Mouse (Mus musculus) myocyte (in vitro differentiated cells): ENCODE data around the gene Eef2kmt.

Experiments
- CEBPB ChIP-seq: IDR thresholded peaks from 2 replicates; pipeline ENCODE4 v1.6.1; 2011; ENCODE audit warnings: mild to moderate bottlenecking, moderate library complexity; ENCODE audit not compliant: poor library complexity, insufficient read depth, severe bottlenecking
- E2F4 ChIP-seq: IDR thresholded peaks from one replicate; pipeline ENCODE4 v1.6.1; 2011; ENCODE audit warnings: mild to moderate bottlenecking, control low read depth, moderate library complexity; ENCODE audit not compliant: insufficient read depth
- MAX ChIP-seq: IDR thresholded peaks from one replicate; pipeline ENCODE4 v1.6.1; 2011; ENCODE audit warnings: low read depth, mild to moderate bottlenecking, control low read depth
- MYOD1 ChIP-seq, 3 experiments: IDR thresholded peaks; one replicate each; pipeline ENCODE4 v1.6.1; 2011; ENCODE audit warnings: control low read depth in 2 of 3, low read depth in 2 of 3, mild to moderate bottlenecking in 2 of 3, moderate library complexity in 1 of 3; ENCODE audit not compliant: insufficient read length in 2 of 3, control insufficient read depth in 1 of 3
- MYOG ChIP-seq, 3 experiments: IDR thresholded peaks; one replicate each; pipeline ENCODE4 v1.6.1; 2011; ENCODE audit warnings: control low read depth in 2 of 3, low read depth in 2 of 3, mild to moderate bottlenecking in 2 of 3; ENCODE audit not compliant: insufficient read length in 2 of 3, control insufficient read depth in 1 of 3, insufficient read depth in 1 of 3
- POLR2A ChIP-seq: IDR thresholded peaks from one replicate; pipeline ENCODE4 v1.6.1; 2011; ENCODE audit warnings: low read depth, mild to moderate bottlenecking, control low read depth, moderate library complexity; ENCODE audit not compliant: insufficient read length
- POLR2AphosphoS2 ChIP-seq: IDR thresholded peaks from one replicate; pipeline ENCODE4 v1.6.1; 2011; ENCODE audit warnings: low read depth, control low read depth; ENCODE audit not compliant: insufficient read length
- REST ChIP-seq: IDR thresholded peaks from one replicate; pipeline ENCODE4 v1.6.1; 2011; ENCODE audit warnings: mild to moderate bottlenecking, control low read depth, moderate library complexity; ENCODE audit not compliant: insufficient read depth, insufficient read length
- SRF ChIP-seq: IDR thresholded peaks from one replicate; pipeline ENCODE4 v1.6.1; 2011; ENCODE audit warnings: low read depth; ENCODE audit not compliant: control insufficient read depth, insufficient read length
- TCF12 ChIP-seq: IDR thresholded peaks from one replicate; pipeline ENCODE4 v1.6.1; 2011; ENCODE audit warnings: mild to moderate bottlenecking, control low read depth; ENCODE audit not compliant: poor library complexity, insufficient read depth, severe bottlenecking
- TCF3 ChIP-seq: IDR thresholded peaks from one replicate; pipeline ENCODE4 v1.6.1; 2011; ENCODE audit warnings: low read depth, control low read depth; ENCODE audit not compliant: insufficient read length
- USF1 ChIP-seq: IDR thresholded peaks from one replicate; pipeline ENCODE4 v1.6.1; 2011; ENCODE audit warnings: low read depth, mild to moderate bottlenecking, control low read depth, moderate library complexity

- TF ChIP-seq POLR2AphosphoS2 (no peak), POLR2A (no peak), MAX (no peak), E2F4 (no peak), TCF12 (no peak), CEBPB (no peak), USF1 (no peak), MYOD1 (IDR thresholded peaks at IDR 0.05; ENCODE audit: control insufficient read depth in 1 of 3, insufficient read length in 2 of 3, low read depth in 2 of 3) (no peak), MYOG (IDR thresholded peaks at IDR 0.05; ENCODE audit: control insufficient read depth in 1 of 3, insufficient read depth in 1 of 3, insufficient read length in 2 of 3, low read depth in 2 of 3) (no peak), SRF (no peak), REST (no peak), TCF3 (no peak)
These were observed 43.6 kb downstream of the Eef2kmt start for GRCm38 (mm10) chr16:5212150-5212549.
